Mouse (Mus musculus) ES-E14 (cell line): ENCODE measurements at regions not wholly inside any gene's neighbourhood (a gene's known extent, or its start where the extent isn't known, plus 50 kb on each side); places are given as distances from the start of the nearest gene placed in this dataset.

Experiments
- DNase-seq: peaks from one replicate; pipeline ENCODE4 v3.0.0-alpha.2; 2013; ENCODE audit warnings: low read depth, low spot score
- H3K27ac ChIP-seq: 2 replicates; pipeline ENCODE4 v1.5.1; 2012; ENCODE audit warnings: low read depth, mild to moderate bottlenecking, low read length, moderate library complexity, mixed read lengths; ENCODE audit not compliant: poor library complexity, insufficient read depth, severe bottlenecking
- H3K36me3 ChIP-seq: 2 replicates; pipeline ENCODE4 v1.6.1; 2012; ENCODE audit warnings: mild to moderate bottlenecking, low read length, moderate library complexity, mixed read lengths; ENCODE audit not compliant: control insufficient read depth, poor library complexity, insufficient read depth, severe bottlenecking
- H3K4me1 ChIP-seq, 2 experiments: fragments of 150-350 bp in 1 of 2; sonication (generic) in 1 of 2; 2 replicates each; pipeline ENCODE4 v1.6.1; 2012; ENCODE audit warnings: low read length in 2 of 2, mild to moderate bottlenecking in 1 of 2, mixed read lengths in 1 of 2; ENCODE audit not compliant: control insufficient read depth in 2 of 2, insufficient read depth in 2 of 2, poor library complexity in 1 of 2
- H3K4me3 ChIP-seq, 2 experiments: fragments of 150-350 bp in 1 of 2; sonication (generic) in 1 of 2; 2 replicates each; pipeline ENCODE4 v1.5.1; 2012; ENCODE audit warnings: low read length in 2 of 2, low read depth in 1 of 2, mild to moderate bottlenecking in 1 of 2, mixed read lengths in 1 of 2; ENCODE audit not compliant: insufficient read depth in 1 of 2, poor library complexity in 1 of 2, severe bottlenecking in 1 of 2
- H3K9ac ChIP-seq: 2 replicates; pipeline ENCODE4 v1.6.1; 2012; ENCODE audit warnings: low read depth, mild to moderate bottlenecking, low read length, mixed read lengths; ENCODE audit not compliant: poor library complexity, insufficient read depth, severe bottlenecking
- H3K9me3 ChIP-seq: fragments of 150-350 bp; sonication (generic); 2 replicates; pipeline ENCODE4 v1.6.1; 2012; ENCODE audit warnings: low read depth, mild to moderate bottlenecking, low read length; ENCODE audit not compliant: control insufficient read depth, insufficient read depth
- CHD2 ChIP-seq: IDR thresholded peaks from 2 replicates; pipeline ENCODE4 v1.6.1; 2014; ENCODE audit warnings: mild to moderate bottlenecking, low read depth, low read length, inconsistent platforms
- HCFC1 ChIP-seq: IDR thresholded peaks from 2 replicates; pipeline ENCODE4 v1.6.1; 2012; ENCODE audit warnings: low read length, inconsistent platforms, borderline replicate concordance; ENCODE audit not compliant: insufficient read depth
- MAFK ChIP-seq: IDR thresholded peaks from 2 replicates; pipeline ENCODE4 v1.6.1; 2014; ENCODE audit warnings: mild to moderate bottlenecking, low read depth, low read length, inconsistent platforms; ENCODE audit not compliant: insufficient read depth
- ZC3H11A ChIP-seq: IDR thresholded peaks from 2 replicates; pipeline ENCODE4 v1.6.1; 2012; ENCODE audit warnings: low read depth, mild to moderate bottlenecking, inconsistent platforms, low read length, borderline replicate concordance
- ZNF384 ChIP-seq: IDR thresholded peaks from 2 replicates; pipeline ENCODE4 v1.6.1; 2012; ENCODE audit warnings: low read depth, low read length, inconsistent platforms
- in situ Hi-C, 2 experiments: fragments of 600-800 bp; cut with MboI; formaldehyde crosslinking; loops; one replicate each; pipeline ENCODE4 v1.15.1; 2025; ENCODE audit warnings: low sequenced_read_pairs in 2 of 2, inconsistent platforms in 1 of 2; ENCODE audit not compliant: unreplicated experiment in 2 of 2

GRCm38 (mm10) chr11:56633445-56633844, 377.7 kb upstream of the Gria1 start:
- Histone ChIP-seq H3K27ac (no peak overlapping the region), H3K9ac (no peak overlapping the region), H3K36me3 (no peaks in the 10 kb centered on the region), H3K4me1 (no peaks in the 10 kb centered on the region), H3K4me3 (no peak overlapping the region), H3K9me3 (no peaks in the 10 kb centered on the region)
- in situ Hi-C loops = no loop called here
- no peak for DNase-seq
- no peak for TF ChIP-seq MAFK
- no peak for TF ChIP-seq CHD2
- TF ChIP-seq ZNF384 = no peak
- no peak for TF ChIP-seq HCFC1
- TF ChIP-seq ZC3H11A = no peak

- H3K9ac ChIP-seq = no peak overlapping the region
- no peak for DNase-seq
- in situ Hi-C loops = no loop called here
- no peak for TF ChIP-seq MAFK
- TF ChIP-seq HCFC1 = no peak
- no peak for TF ChIP-seq ZNF384
- TF ChIP-seq ZC3H11A = no peak
- no peak for TF ChIP-seq CHD2
- no peaks in the 10 kb centered on the region for H3K36me3 ChIP-seq
- no peak overlapping the region for H3K27ac ChIP-seq
- H3K4me3 ChIP-seq = no peak overlapping the region
- H3K4me1 ChIP-seq = no peaks in the 10 kb centered on the region
- no peaks in the 10 kb centered on the region for H3K9me3 ChIP-seq
Observed at GRCm38 (mm10) chr11:56636606-56637226, 374.5 kb upstream of the Gria1 start.

- H3K4me3 ChIP-seq = no peak overlapping the region
- no peaks in the 10 kb centered on the region for H3K36me3 ChIP-seq
- DNase-seq = no peak
- H3K27ac ChIP-seq = no peak overlapping the region
- H3K4me1 ChIP-seq = no peaks in the 10 kb centered on the region
- TF ChIP-seq ZC3H11A (no peak), CHD2 (no peak), MAFK (no peak), ZNF384 (no peak), HCFC1 (no peak)
- H3K9ac ChIP-seq = no peak overlapping the region
- in situ Hi-C loops = no loop called here
- H3K9me3 ChIP-seq = no peaks in the 10 kb centered on the region
Observed at GRCm38 (mm10) chr11:56641716-56642115, 369.5 kb upstream of the Gria1 start.
